Mouse (Mus musculus) heart, adult 2 months (tissue): ENCODE results near the gene Btbd17.

ENCODE experiments used
- CTCF ChIP-seq: fragments of 200-600 bp; IDR thresholded peaks from 2 replicates; pipeline ENCODE4 v1.8.1; 2022; ENCODE audit warnings: antibody characterized with exemption, mild to moderate bottlenecking, moderate library complexity
- EP300 ChIP-seq: fragments of 200-500 bp; IDR thresholded peaks from 2 replicates; pipeline ENCODE4 v1.6.1; 2011; ENCODE audit warnings: low read depth, low read length, control low read depth; ENCODE audit not compliant: insufficient read depth
- POLR2A ChIP-seq: fragments of 200-500 bp; IDR thresholded peaks from 2 replicates; pipeline ENCODE4 v1.6.1; 2011; ENCODE audit warnings: mild to moderate bottlenecking, low read depth, low read length, control low read depth; ENCODE audit not compliant: insufficient read depth

DNA sequence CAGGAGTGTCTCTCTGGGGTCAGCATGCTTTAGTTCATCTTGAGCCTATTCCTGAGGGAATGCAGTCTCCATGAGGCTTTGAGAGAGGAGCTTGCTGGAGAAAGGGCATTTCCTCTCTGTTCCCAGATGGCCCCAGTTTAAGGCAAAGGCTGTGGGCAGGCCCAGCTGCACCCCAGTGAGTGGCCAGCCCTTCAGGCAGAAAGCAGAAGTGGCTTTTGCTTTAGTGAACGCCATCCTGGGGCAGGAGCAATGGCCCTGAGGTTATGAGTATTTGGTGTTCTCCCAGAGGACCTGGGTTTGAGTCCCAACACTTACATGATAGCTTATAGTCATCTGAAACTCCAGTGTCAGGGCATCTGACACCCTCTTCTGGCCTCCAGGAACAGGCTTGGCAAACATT is 25.6 kb upstream of the Btbd17 start:
- TF ChIP-seq CTCF (no peak), EP300 (no peak), POLR2A (no peak)
